In genomic region chr10:17550638-17551013, GRCm38 (mm10) we compare ENCODE assay signal across 24 mouse cellular contexts.
DNase-seq lines count a peak whose midpoint lies in the region; ATAC-seq and TF ChIP-seq lines count a peak whose summit lies in the region.
"Had no signal": no experiment of that assay in that cellular context is flagged by ENCODE, and none has a peak within 500 bp of the region (broad histone marks: within the 10 kb centered on the region; RNA-seq: fewer than 3 reads in every experiment).

No protein-coding gene starts in this region.

- H3K9me3 ChIP-seq in lung, postnatal 0 days (ENCODE audit: low read length): no peaks in the 10 kb centered on the region
- H3K9me3 ChIP-seq in stomach, postnatal 0 days (ENCODE audit: control insufficient read depth, low read length): no peaks in the 10 kb centered on the region
- H3K9me3 ChIP-seq: embryonic facial prominence, embryonic 15.5 days; heart, embryonic 10.5 days; hindbrain, embryonic 10.5 days; lung, embryonic 15.5 days; midbrain, embryonic 13.5 days; neural tube, embryonic 13.5 days had no signal

- no peak for TF ChIP-seq CTCF in lung, postnatal 0 days (IDR thresholded peaks at IDR 0.05)
- no peak for TF ChIP-seq CTCF in stomach, postnatal 0 days (IDR thresholded peaks at IDR 0.05; ENCODE audit: low read depth)

- no peaks in the 10 kb centered on the region for H3K36me3 ChIP-seq in lung, postnatal 0 days (ENCODE audit: insufficient read depth, low read length)
- no peaks in the 10 kb centered on the region for H3K36me3 ChIP-seq in stomach, postnatal 0 days (ENCODE audit: control insufficient read depth, insufficient read depth, low read length)
- H3K36me3 ChIP-seq: embryonic facial prominence, embryonic 15.5 days; heart, embryonic 10.5 days; hindbrain, embryonic 10.5 days; lung, embryonic 15.5 days; midbrain, embryonic 13.5 days; neural tube, embryonic 13.5 days had no signal

- no peak overlapping the region for H3K27ac ChIP-seq in lung, postnatal 0 days (ENCODE audit: low read length)
- H3K27ac ChIP-seq in stomach, postnatal 0 days (replicated peaks): no peak overlapping the region
- H3K27ac ChIP-seq: embryonic facial prominence, embryonic 15.5 days; heart, embryonic 10.5 days; hindbrain, embryonic 10.5 days; liver, embryonic 14.5 days; lung, embryonic 15.5 days; midbrain, embryonic 13.5 days; neural tube, embryonic 13.5 days had no signal

- no peak overlapping the region for H3K9ac ChIP-seq in lung, postnatal 0 days (replicated peaks; ENCODE audit: low read depth)
- no peak overlapping the region for H3K9ac ChIP-seq in stomach, postnatal 0 days (ENCODE audit: low read length)
- H3K9ac ChIP-seq: embryonic facial prominence, embryonic 15.5 days; forebrain, postnatal 0 days; liver, embryonic 14.5 days; lung, embryonic 15.5 days; midbrain, embryonic 13.5 days; neural tube, embryonic 13.5 days had no signal

- H3K4me3 ChIP-seq in lung, postnatal 0 days (ENCODE audit: low read depth, low read length): no peak overlapping the region
- no peak overlapping the region for H3K4me3 ChIP-seq in stomach, postnatal 0 days (ENCODE audit: low read depth, low read length)
- H3K4me3 ChIP-seq: embryonic facial prominence, embryonic 15.5 days; heart, embryonic 10.5 days; hindbrain, embryonic 10.5 days; lung, embryonic 15.5 days; midbrain, embryonic 13.5 days; myocyte; neural tube, embryonic 13.5 days had no signal

- ATAC-seq in lung, postnatal 0 days: peak; percentile 47
- ATAC-seq in monocyte, adult 5-6 weeks (replicated peaks; ENCODE audit: insufficient number of reproducible peaks, low FRiP score, low TSS enrichment, poor library complexity, severe bottlenecking): peak; percentile 86
- ATAC-seq in CD4-positive, CD25-positive, alpha-beta regulatory T cell, adult 4 months: no peak
- no peak for ATAC-seq in stomach, postnatal 0 days (ENCODE audit: low FRiP score, low TSS enrichment)
- ATAC-seq: forebrain, postnatal 0 days; hindbrain, embryonic 16.5 days; intestine, postnatal 0 days; midbrain, embryonic 13.5 days had no signal

- no peaks in the 10 kb centered on the region for H3K4me1 ChIP-seq in lung, postnatal 0 days (ENCODE audit: insufficient read depth, low read depth, low read length)
- H3K4me1 ChIP-seq in stomach, postnatal 0 days (replicated peaks; ENCODE audit: control insufficient read depth, insufficient read depth): no peaks in the 10 kb centered on the region
- H3K4me1 ChIP-seq: embryonic facial prominence, embryonic 15.5 days; hindbrain, embryonic 10.5 days; midbrain, embryonic 13.5 days; neural tube, embryonic 13.5 days had no signal

- intact Hi-C loops in heart, postnatal 14 days (cut with DNase I): no loop called here

- DNase-seq in heart, adult 11 months: peak; percentile 64
- no peak for DNase-seq in heart, postnatal 14 days
- peak; percentile 72 for DNase-seq in lung, postnatal 0 days (ENCODE audit: low spot score)
- DNase-seq in lung, adult 18-20 months: no peak
- peak; percentile 90 for DNase-seq in gonadal fat pad, adult 2 months (ENCODE audit: low read depth)
- DNase-seq in stomach, postnatal 0 days (ENCODE audit: low spot score): no peak
- DNase-seq: cerebellum, adult 11-12 months; cerebellum, postnatal 36 days; forebrain, postnatal 0 days; gastrocnemius, postnatal 36 days; kidney, postnatal 25 days; thymus, postnatal 14 days had no signal

- no peak overlapping the region for H3K4me2 ChIP-seq in lung, postnatal 0 days (replicated peaks; ENCODE audit: low read depth, low read length)
- no peak overlapping the region for H3K4me2 ChIP-seq in stomach, postnatal 0 days (replicated peaks; ENCODE audit: low read depth)
- H3K4me2 ChIP-seq: embryonic facial prominence, embryonic 15.5 days; lung, embryonic 15.5 days; midbrain, embryonic 13.5 days; neural tube, embryonic 13.5 days had no signal

- TF ChIP-seq EP300 in lung, postnatal 0 days (IDR thresholded peaks at IDR 0.05): no peak
- TF ChIP-seq EP300 in stomach, postnatal 0 days (optimal IDR thresholded peaks at IDR 0.05): no peak

- no peaks in the 10 kb centered on the region for H3K27me3 ChIP-seq in lung, postnatal 0 days (replicated peaks; ENCODE audit: insufficient read depth, low read length)
- no peaks in the 10 kb centered on the region for H3K27me3 ChIP-seq in stomach, postnatal 0 days (ENCODE audit: control insufficient read depth, insufficient read depth, low read length)
- H3K27me3 ChIP-seq: embryonic facial prominence, embryonic 15.5 days; lung, embryonic 15.5 days; midbrain, embryonic 13.5 days; neural tube, embryonic 13.5 days had no signal

- whole genome bisulfite sequencing in lung, postnatal 0 days: 74% methylated on average over 6 of the region's 6 CpGs
- WGBS in stomach, postnatal 0 days: 90% methylated on average over 6 of the region's 6 CpGs

Comparison
In these comparisons a context has a peak if more than half of its experiments do, and no peak if none do; other contexts are left out.
1. DNase-seq: peak in heart, adult 11 months (single experiment), lung, postnatal 0 days (single experiment) and gonadal fat pad, adult 2 months (single experiment); none in heart, postnatal 14 days (0 of 2), lung, adult 18-20 months (0 of 2) and stomach, postnatal 0 days (single experiment).
2. ATAC-seq: peak in lung, postnatal 0 days (single experiment) and monocyte, adult 5-6 weeks (single experiment); none in CD4-positive, CD25-positive, alpha-beta regulatory T cell, adult 4 months (single experiment) and stomach, postnatal 0 days (single experiment).